ENCODE assay signal across 8 mouse cellular contexts in the genomic region with DNA sequence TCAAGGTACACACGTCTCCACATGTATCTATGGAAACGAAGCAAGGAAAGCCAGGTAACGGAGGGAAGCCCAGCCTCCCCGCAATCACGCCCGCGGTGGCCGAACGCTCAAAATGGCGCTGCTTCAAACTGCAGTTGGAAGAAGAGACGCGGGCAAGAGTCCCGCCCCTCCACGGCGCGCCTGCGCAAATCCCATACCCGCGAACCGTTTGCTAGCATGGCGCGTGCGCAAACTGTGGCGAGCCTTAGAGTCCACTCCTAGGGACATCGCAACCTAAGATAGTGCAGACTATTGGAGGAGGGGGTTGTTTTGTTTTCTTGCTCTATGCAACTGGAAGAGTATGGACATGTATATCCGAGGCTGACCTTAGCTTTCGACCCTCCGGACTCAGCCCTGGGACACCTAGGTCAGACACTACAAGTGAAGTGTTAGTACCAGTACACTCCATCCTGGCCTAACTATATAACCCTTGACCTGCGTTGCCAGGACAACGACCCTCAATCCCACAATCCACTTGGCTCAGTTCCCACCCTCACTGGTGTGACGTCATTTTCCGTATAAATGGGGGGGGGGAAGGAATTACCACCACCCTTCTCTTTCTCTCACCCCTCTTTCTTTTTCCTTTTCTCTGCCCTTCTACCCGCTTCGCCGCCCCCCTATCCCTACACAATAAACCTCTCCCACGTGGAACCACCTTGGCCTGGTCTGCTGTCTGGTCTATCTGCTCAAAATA. TPM values are rescaled to one million over a fixed set of nuclear protein-coding genes. Genes with fewer than 3 reads are reported as not detected.
A peak's percentile ranks its signal among the peaks of the same experiment; 100 is the strongest.
DNase-seq lines count a peak whose midpoint lies in the region; ATAC-seq and TF ChIP-seq lines count a peak whose summit lies in the region.

A gene (minus strand): TSS at position 117 of the 733 bp plus-strand sequence.

- DNase-seq in ES-E14 (ENCODE audit: low read depth, low spot score), result peak; percentile 97
- peak; percentile 97 for DNase-seq in cerebellum, adult 11-12 months
- peak; percentile 94 for DNase-seq in heart, postnatal 25 days (ENCODE audit: low spot score)
- peak; percentile 95 to 98 for DNase-seq in layer of hippocampus, adult 18-20 months (ENCODE audit: low spot score in 2 of 2)
- DNase-seq in lung, adult 2 months, result peak; percentile 96
- peak; percentile 91 to 93 for DNase-seq in thymus, adult 18-20 months

- peak within 1 kb of the TSS; percentile 82 for H3K27ac ChIP-seq in ES-E14 (ENCODE audit: insufficient read depth, low read depth, low read length, poor library complexity, severe bottlenecking)
- peak within 1 kb of the TSS; percentile 96 for H3K27ac ChIP-seq in forebrain, embryonic 15.5 days (replicated peaks)

- peaks cover 2% of the 10 kb centered on the region in 2 experiments; a peak in 2 of 4 replicates for H3K4me1 ChIP-seq in ES-E14 (ENCODE audit: control insufficient read depth in 2 of 2, insufficient read depth in 2 of 2, low read length in 2 of 2, poor library complexity in 1 of 2)
- peaks cover 29% of the 10 kb centered on the region for H3K4me1 ChIP-seq in forebrain, embryonic 15.5 days
- peaks cover 2% of the 10 kb centered on the region for H3K4me1 ChIP-seq in lung, adult 2 months (ENCODE audit: control insufficient read depth, insufficient read depth, low read length)

- WGBS in forebrain, embryonic 15.5 days, result under 1% methylated on average over 36 of the region's 36 CpGs
- WGBS in lung, adult 2 months, result under 1% methylated on average over 36 of the region's 36 CpGs

- TF ChIP-seq POLR2A in lung, adult 2 months (IDR thresholded peaks at IDR 0.05; ENCODE audit: borderline replicate concordance, extremely low read depth, low read depth, low read length), result peak; percentile 94; the same call in 1 of the 2 replicates

- peak; percentile 97 for ATAC-seq in forebrain, embryonic 15.5 days (replicated peaks)
- ATAC-seq in neutrophil, adult 5-6 weeks (ENCODE audit: extremely low read depth, insufficient number of reproducible peaks, low FRiP score, poor library complexity, severe bottlenecking), result peak; percentile 90

- no peaks in the 10 kb centered on the region for H3K9me3 ChIP-seq in ES-E14 (ENCODE audit: control insufficient read depth, insufficient read depth, low read depth, low read length)
- no peaks in the 10 kb centered on the region for H3K9me3 ChIP-seq in forebrain, embryonic 15.5 days

- H3K36me3 ChIP-seq in ES-E14 (ENCODE audit: control insufficient read depth, insufficient read depth, low read length, poor library complexity, severe bottlenecking), result 0 out of 2 replicates have a peak, but pooled peaks cover 2% of the 10 kb centered on the region
- H3K36me3 ChIP-seq in forebrain, embryonic 15.5 days, result no peaks in the 10 kb centered on the region; the same call in 1 of the 2 replicates

- H3K27me3 ChIP-seq in forebrain, embryonic 15.5 days, result no peaks in the 10 kb centered on the region

- TF ChIP-seq CTCF in lung, adult 2 months (IDR thresholded peaks at IDR 0.05; ENCODE audit: insufficient read depth, low read length), result no peak

- H3K4me2 ChIP-seq in forebrain, embryonic 15.5 days (replicated peaks), result peak within 1 kb of the TSS; percentile 77

- peak within 1 kb of the TSS; percentile 78 to 92 for H3K4me3 ChIP-seq in ES-E14 (ENCODE audit: insufficient read depth in 1 of 2, low read depth in 1 of 2, low read length in 2 of 2, poor library complexity in 1 of 2, severe bottlenecking in 1 of 2)
- H3K4me3 ChIP-seq in forebrain, embryonic 15.5 days, result peak within 1 kb of the TSS; percentile 79
- H3K4me3 ChIP-seq in lung, adult 2 months (replicated peaks; ENCODE audit: extremely low read depth, low read depth, low read length), result peak within 1 kb of the TSS; percentile 89

- H3K9ac ChIP-seq in ES-E14 (ENCODE audit: insufficient read depth, low read depth, low read length, poor library complexity, severe bottlenecking), result peak within 1 kb of the TSS; percentile 85
- H3K9ac ChIP-seq in forebrain, embryonic 15.5 days (replicated peaks), result peak within 1 kb of the TSS; percentile 82

- in situ Hi-C loops in ES-E14 (cut with MboI; ENCODE audit: low sequenced_read_pairs in 2 of 2, unreplicated experiment in 2 of 2), result loop anchor here in 1 of 2 experiments (25.0 kb wide), 1 partner anchor 416 kb away; a partner anchor contains a TSS

- intact Hi-C loops in heart, postnatal 25 days (cut with DNase I), result loop anchor here (2.0 to 5.0 kb wide), 2 partner anchors 34 to 111 kb away; a partner anchor contains a TSS

TF ChIP-seq in ES-E14, 5 proteins besides CTCF, POLR2A, EP300 and RAD21:
- TF ChIP-seq HCFC1 (IDR thresholded peaks at IDR 0.05; ENCODE audit: borderline replicate concordance, insufficient read depth, low read length) (no peak; the same call in 1 of the 2 replicates), MAFK (IDR thresholded peaks at IDR 0.05; ENCODE audit: insufficient read depth, low read depth, low read length) (no peak), ZNF384 (IDR thresholded peaks at IDR 0.05; ENCODE audit: low read depth, low read length) (no peak)

RNA-seq across cellular contexts. Expression of the gene that starts here (rescaled TPM):
- 36.3 and 49.3 TPM in 2 replicates for total RNA-seq in ES-E14 (2012; rRNA removed)
- polyA plus RNA-seq in forebrain, embryonic 15.5 days (2015; fragmentation: Nextera tagmentation; extraction: Ambion mirVana), result 37.5 and 44.7 TPM in 2 replicates
- 10 to 100 TPM; 13.1 to 14.6 TPM for total RNA-seq in heart, postnatal 25 days (2021)
- 10 to 100 TPM; 63.7 to 64.3 TPM for total RNA-seq in layer of hippocampus, adult 18-20 months (2021)
- 5.6 and 6.0 TPM in 2 replicates for polyA plus RNA-seq in lung, adult 2 months (2012; rRNA removed)
- 123 and 131 TPM in 2 replicates for total RNA-seq in neutrophil, adult 5-6 weeks (2017)

Comparison
In these comparisons a context has a peak if more than half of its experiments do, and no peak if none do; other contexts are left out.
1. Peak in every context shown above with its lines: DNase-seq, ATAC-seq, H3K4me3 ChIP-seq and H3K27ac ChIP-seq.